Mouse (Mus musculus) thymus, postnatal 36 days (tissue): Measurements from ENCODE around the gene Micall2.
"Not testable (repeated sequence)": the region's sequence is repeated elsewhere in the genome, so short reads cannot be mapped to it uniquely, and the experiment has no call there.

Experiments
- DNase-seq, 2 experiments: peaks; one replicate each; pipeline ENCODE4 v3.0.0; 2022; ENCODE audit warnings: mixed read lengths in 2 of 2

Micall2 gene

DNA sequence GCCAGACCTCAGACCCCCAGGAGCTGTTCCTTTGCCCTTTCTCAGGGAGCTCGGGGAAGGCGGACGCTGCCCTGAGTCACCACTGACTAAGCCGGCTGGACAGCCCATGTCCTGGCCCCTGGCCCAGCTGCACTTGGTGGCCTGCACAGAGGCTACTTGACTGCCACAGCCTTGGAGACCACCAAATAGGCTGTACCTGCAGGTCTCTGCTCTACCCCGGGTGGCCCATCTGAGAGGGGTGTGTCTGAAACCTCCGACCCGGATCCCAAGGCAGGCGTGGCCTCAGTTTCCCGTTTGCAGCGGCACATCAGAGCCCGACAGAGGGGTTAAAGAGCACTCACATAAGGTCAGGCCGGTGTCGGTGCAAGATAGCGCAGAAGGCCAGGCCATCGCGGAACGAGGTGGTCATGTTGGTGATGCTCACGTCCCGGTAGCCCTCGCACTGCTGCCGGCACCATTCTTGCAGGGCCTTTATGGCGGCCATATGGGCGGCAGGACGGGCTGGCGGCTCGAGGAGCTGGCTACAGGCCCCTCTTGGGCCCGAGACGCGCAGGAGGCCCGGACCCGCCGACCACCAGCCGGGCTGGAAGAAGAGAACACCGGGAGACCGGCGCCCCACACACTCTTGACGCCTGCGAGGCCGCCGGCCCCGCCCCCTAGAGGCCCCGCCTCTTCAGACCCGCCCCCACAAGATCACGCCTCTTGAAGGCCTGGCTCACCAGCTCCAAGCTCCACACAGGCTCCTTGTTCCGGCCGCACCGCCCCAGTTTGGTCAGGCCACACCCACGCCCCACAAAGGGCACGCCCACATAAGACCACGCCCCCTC, at the start of gene Micall2:
Gene Micall2 (minus strand): TSS at position 660 of the 827 bp plus-strand sequence.
- peak; percentile 91 to 92 for DNase-seq

GRCm38 (mm10) chr5:139781406-139781805, 45.3 kb upstream of the Micall2 start:
- DNase-seq, result no peak

DNA sequence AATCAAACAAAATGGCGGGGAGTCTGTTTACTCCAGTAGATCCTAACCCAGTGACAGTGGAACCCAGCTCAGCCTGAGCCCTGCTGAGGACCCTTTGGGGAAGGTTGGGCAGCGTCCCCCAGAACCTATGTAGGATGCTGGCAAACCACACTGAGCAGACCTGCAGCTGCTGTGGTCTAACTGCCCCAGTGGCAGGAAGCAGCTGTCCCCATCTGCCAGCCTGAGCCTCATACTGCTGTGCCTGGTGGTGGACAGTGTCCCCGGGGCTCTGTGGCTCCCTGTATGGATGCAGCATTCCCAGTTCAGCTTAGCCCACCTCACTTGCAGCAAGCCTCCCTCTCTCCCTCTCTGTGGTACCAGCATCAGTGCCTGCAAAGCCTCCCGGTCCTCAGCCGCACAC, 40.8 kb upstream of the Micall2 start:
- DNase-seq, result peak; percentile 67 to 80

GRCm38 (mm10) chr5:139775216-139775926, 39.2 kb upstream of the Micall2 start, which contains the start of gene Ints1:
Gene Ints1, minus strand, starts transcription at chr5:139775674.
- DNase-seq, result peak; percentile 95 to 96

DNA sequence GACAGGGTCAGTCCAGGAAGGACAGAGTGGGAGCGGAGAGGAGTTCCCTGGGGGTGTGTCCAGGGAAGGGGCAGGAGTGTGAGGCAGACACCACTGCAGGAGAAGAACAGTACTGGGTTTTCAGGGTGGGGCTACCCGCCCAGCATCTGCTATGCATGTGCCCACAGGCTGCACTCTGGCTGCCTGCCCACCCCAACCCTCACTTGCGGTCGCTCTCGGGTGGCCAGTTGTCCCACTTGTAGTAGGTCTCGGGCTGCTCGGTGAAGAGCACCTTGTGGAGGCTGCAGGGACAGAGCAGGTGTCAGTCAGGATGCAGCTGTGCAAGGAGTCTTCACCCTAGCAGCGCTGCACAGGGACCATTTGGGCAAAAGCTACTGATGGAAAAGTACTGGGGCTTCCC, 32.1 kb upstream of the Micall2 start:
- DNase-seq, result no peak

GRCm38 (mm10) chr5:139764296-139764695, 28.2 kb upstream of the Micall2 start:
- DNase-seq, result peak in 1 of 2 experiments; percentile 35

DNA sequence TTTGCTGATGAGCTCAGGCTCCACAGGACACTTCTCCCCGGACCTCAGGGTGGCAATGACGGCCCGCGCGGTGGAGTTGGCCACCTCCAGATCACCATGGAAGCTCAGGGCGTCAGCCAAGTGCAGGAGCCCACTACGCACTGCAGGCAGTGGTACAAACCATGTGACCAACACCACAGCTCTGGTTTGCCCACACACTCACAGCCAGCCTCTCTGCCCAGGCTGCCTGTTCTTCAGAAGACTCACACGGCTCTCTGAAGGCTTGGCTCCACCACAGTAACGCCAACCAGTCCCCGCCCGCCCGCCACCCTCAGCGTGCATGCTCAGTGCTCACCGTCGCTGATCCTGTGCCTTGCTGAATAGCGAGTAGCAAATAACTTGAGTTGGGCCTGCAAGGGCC, 22.0 kb upstream of the Micall2 start:
- DNase-seq, result no peak

- no peak for DNase-seq
Measured at GRCm38 (mm10) chr5:139756586-139756985, 20.4 kb upstream of the Micall2 start.

- DNase-seq, result no peak
Measured at GRCm38 (mm10) chr5:139756135-139756534, 20.0 kb upstream of the Micall2 start.

GRCm38 (mm10) chr5:139754753-139755152, 18.6 kb upstream of the Micall2 start:
- DNase-seq, result peak; percentile 40 to 43

- peak; percentile 55 to 64 for DNase-seq
Measured at GRCm38 (mm10) chr5:139750535-139750934, 14.4 kb upstream of the Micall2 start.

DNA sequence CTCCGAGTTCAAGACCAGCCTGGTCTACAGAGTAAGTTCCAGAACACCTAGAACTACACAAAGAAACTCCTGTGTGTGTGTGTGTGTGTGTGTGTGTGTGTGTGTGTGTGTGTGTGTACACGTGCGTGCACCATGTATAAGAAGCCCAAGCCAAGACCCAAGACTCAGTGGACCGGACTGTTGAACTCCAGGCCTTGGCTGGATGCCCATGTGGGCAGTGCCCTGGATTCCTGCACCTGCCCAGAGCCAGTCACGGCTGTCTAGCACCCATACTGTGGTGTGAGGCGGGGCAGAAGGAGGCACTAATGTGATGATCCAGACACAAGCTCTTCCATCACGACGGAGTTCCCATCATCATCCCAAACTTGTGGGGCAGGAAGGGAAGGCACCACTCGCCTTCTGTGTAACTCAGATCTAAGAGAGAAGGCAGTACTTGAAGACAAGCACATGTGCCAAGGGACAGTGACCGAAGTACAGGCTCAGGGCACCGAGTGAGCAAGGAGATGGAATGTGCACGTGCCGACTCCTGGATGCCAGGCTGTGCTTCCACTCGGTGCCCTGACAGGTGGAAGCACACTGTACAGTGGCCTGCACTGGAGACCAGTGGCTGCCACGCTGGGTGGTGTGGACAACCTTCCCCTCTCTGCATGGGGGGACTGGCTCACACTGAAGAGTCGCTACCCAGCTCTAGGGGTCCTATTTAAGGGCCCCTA, 13.4 kb upstream of the Micall2 start:
- DNase-seq, result no peak

- peak; percentile 69 to 70 for DNase-seq
Measured at GRCm38 (mm10) chr5:139745771-139746170, 9.6 kb upstream of the Micall2 start.

DNA sequence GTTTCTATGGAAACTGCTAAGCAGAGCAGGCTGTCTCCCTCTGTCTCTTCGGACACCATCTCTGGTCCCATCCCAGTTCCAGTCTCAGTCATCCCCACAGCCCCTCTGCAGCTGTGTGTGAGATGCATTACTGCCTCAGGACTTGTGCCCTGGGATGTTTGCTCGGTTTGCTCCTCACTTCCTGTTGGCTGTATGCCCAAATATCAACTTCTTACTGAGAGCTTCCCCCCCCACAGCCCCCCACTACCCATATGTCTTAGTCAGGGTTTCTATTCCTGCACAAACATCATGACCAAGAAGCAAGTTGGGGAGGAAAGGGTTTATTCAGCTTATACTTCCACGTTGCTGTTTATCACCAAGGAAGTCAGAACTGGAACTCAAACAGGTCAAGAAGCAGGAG, 6.5 kb upstream of the Micall2 start:
- DNase-seq, result not testable (repeated sequence)

DNA sequence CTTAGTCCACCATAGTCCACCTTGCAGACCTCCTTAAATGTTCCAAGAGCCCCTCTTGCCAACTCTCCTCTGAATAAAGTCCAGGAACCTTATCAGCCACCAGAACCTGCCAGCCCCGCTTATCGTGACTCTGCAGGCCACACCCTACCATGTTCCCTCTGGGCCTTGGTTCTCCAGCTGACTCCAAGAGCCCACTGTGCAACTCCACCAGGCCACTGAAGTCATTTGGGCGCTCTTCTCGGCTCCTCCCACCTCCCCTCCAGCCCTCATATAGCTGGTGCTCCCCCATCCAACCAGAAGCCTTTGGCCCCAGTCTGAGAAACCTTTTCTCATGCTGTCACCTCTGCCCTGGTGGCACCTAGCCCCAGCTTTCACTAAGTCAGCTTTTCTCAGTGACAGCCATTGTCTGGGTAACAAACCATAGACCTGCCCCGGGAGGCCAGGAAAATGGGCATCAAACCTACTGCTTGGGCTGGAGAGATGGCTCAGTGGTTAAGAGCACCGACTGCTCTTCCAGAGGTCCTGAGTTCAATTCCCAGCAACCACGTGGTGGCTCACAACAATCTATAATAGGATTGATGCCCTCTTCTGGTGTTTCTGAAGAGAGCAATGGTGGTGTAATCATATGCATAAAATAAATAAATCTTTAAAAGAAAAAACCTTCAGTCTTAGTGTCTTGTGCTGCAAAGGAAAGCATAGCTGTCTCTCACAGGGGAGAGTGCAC, 2.6 kb upstream of the Micall2 start:
- no peak for DNase-seq

DNA sequence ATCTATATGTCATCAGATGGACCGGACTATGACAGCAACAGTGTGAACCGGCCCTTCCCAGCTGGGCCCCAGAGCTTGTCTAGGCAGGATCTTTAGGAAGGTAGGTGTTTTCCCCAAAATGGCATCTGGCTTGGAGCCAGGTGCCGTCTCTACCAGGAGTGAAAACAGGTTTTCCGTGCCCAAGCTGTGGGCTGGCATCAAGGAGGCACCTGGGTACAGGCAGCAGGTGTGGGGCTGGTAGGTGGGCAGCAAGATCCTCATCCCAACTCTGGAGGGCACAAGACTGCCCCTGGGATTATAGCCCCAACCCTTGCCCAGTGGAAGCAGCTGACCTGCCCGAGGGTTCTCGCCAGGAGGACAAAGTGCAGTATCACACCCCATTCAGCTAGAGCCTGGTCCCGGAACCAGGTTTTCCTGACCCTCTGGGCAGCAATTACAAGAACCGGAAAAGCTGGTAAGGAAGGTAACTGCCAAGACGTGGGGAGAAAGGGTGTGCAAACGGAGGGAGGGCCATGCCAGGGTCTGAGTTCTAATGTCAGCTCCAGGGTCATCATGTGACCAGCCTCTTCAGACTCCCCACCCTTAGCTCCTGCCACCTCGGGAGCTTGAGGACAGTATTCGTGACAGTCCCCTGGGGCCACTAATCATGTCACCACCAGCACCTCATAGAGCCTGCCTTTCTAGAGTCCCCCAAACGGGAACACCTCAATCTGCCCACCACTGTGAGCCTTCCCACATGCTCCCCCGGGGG, 1.9 kb upstream of the Micall2 start:
- no peak for DNase-seq

DNA sequence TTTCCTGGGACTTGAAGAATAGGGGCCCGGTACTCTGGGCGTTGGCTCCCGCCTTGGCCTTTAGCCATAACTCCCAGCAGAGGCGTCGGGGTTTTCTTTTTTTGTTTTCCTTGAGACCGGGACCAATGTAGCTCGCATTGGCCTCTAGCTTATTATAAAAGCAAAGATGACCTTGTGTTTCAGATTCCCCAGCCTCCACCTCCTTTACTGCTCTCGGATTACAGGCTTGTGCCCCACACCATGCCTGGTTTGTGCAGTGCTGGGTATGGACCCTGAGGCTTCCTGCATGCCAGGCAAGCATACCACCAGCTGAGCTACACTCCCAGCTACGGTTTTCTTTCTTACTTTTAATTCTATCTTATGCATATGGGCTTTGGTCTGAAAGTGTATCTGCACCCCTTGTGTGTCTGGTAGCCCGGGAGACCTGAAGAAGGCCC, 386 bp upstream of the Micall2 start:
- DNase-seq, result no peak

- DNase-seq, result no peak
Measured at GRCm38 (mm10) chr5:139734746-139735145, 1.4 kb downstream of the Micall2 start.

DNA sequence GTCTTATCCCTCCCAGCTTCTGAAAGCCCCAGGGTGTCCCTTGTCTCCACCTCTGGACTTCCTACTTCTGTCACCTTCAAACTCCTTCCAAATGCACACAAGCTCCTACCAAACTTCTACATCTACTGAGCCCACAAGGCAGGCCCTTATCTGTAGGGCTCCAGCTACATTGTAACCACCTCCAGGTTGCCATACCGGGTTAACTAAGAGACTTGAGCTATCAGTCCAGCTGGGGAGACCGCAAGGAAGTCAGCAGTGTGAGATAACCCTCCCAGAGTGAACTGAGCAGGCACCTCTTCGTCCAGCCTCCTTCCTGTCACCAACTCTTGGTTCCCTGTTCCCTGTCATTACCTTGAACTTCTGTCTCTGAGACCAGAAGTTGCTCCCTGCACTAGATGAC, 2.1 kb downstream of the Micall2 start:
- DNase-seq, result no peak

- DNase-seq, result peak; percentile 36 to 68
Measured at GRCm38 (mm10) chr5:139732634-139733107, 3.5 kb downstream of the Micall2 start.

DNA sequence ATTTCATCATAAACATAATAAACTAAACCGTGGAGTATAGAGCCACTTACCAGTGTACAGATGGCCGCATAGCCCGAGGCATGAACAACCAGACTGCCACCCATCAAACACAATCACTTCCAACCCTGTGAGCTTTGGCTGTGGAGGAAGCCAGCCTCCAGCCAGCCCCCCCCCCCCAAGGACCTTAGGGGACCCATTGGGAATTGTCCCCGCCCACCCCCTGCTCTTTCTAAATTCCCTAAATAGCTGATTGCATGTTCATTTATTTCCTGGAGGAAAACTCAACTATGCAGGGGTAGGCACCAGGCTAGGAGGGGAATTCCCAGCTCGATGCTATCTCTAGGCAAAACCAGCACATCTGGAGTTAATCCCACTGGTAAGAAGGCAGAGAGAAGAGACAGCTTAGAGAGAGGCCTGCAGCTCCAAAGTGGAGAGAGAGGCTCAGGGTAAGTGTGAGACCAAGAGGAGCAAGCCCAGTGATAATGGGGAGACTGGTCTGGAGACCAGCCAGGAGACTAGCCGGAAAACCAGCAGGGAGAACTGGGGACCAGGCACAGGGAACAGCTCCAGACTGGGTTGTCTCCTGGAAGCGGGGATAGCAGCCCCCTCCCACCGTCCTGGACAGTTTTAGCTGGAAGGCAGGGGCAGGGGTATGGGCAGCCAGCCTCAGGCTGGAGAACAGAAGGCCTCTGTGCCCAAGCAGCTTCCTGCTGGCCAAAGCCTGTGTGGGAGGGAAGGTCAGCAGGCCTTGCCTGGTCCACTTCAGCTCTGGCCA, 5.2 kb downstream of the Micall2 start:
- DNase-seq, result no peak
